Mouse (Mus musculus) megakaryocyte progenitor cell, adult 5-6 weeks (primary cell): Measurements from ENCODE around the gene Pilrb1. TPM values are rescaled to one million over a fixed set of nuclear protein-coding genes. Genes with fewer than 3 reads are reported as not detected.

Experiments
- ATAC-seq: replicated peaks from 2 replicates; pipeline ENCODE4 v1.8.0; 2016; ENCODE audit warnings: mild to moderate bottlenecking, moderate TSS enrichment, inconsistent platforms; ENCODE audit not compliant: poor library complexity
- total RNA-seq, 2 experiments: library from RNA; stranded (forward) in 1 of 2; stranded (reverse) in 1 of 2; fragments of 157-497, 149-512 nt in 1 of 2; fragments of 200-1000 nt in 1 of 2; gene quantifications; 2 replicates each; pipeline versions ENCODE4 v1.2.3 to v1.2.4; 2015 to 2017

Gene Pilrb1
- total RNA-seq, 2 experiments from 2014 or later = 15.7 to 19.9 TPM

DNA sequence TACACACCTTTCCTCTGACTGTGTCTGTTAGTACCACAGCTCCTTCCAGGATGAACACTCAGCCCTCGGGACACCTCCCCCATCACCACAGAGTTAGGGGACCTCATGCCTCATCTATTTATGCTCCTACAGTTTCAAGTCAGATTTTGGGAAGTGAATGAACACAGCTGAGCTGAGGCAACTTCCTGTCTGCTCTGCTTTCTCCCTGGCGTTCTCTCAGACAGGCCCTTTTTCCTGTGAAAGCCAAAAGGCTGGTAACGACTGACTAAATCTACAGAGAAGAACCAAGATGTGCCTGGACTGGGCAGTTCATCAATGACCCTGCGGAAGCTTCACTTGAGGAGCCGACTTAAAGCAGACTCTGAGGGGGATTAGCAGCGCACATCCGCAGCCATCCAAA lies 27.7 kb downstream of the Pilrb1 start:
- ATAC-seq = peak; percentile 47

DNA sequence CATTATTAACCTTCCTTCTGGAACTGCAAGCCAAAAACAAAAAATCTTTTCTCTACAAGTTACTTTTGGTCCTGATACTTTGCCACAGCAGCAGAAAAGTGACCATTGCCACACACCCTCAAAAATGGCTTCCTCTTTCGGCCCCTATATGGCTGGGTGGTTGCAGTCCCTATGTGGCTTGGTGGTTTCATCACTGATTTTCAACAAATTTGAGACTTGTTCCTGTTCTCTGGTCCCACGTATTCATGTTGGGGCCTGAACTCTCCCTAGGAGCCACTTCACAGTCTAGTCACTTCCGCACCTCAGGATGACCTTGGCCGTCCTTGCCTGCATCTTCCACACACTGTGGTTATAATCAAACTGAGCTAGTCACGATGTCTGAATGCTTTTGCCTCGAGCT lies 29.2 kb downstream of the Pilrb1 start:
- peak; percentile 76 for ATAC-seq

DNA sequence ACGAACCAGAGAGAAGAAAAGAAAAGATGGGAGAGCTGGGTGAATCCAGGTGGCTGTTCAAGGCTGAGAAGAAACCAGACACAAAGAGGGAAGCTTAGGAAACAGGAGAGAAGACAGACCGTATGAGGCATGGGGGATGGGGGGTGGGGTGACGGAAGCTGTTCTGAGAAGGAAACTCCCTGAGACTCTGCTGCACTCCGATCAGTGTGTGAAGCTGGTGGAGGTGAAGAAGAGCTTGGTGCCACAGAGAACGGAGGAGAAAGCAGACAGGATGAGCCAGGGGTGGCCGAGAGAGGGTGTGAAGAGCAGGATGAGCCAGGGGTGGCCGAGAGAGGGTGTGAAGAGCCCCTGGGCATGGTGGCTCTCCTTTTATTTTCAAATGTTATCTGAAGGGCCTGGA lies 31.5 kb downstream of the Pilrb1 start:
- no peak for ATAC-seq

DNA sequence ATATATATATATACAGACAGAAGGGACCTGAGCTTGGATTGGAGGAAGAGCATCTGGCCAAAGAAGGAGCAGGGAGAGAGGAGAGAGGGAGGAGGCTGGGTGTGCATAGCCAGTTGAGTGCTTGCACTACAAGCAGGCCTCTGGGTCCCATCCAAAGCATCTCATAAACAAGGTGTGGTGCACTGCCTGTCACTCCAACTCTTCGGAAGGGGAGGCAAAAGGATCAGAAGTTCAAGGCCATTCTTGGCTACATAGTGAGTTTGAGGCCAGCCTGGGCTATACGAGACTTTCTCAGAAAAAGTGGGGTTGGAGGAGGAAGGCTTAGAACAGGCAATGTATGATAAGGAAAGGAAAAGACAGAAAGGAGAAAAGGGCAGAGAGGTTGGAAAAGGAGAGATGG lies 31.9 kb downstream of the Pilrb1 start:
- no peak for ATAC-seq

DNA sequence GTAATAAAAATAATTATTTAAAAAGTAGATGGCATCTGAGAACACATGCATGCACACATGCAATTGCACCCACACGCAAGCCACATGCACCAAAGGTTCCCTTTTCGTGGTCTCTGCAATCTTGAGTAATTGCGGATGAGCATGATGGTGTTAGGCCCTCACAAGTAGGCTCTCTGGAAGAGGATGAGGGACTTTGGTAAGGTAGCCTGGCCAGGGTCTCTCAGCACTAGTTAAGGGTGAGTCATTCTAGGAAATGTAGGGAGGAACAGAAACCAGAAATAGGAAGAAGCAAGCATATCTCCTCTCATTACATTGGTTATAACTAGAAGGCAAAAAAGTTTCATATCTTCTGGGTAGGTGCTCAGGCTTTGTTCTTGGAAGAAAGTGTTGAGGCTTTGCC lies 32.9 kb downstream of the Pilrb1 start:
- ATAC-seq = peak; percentile 75

DNA sequence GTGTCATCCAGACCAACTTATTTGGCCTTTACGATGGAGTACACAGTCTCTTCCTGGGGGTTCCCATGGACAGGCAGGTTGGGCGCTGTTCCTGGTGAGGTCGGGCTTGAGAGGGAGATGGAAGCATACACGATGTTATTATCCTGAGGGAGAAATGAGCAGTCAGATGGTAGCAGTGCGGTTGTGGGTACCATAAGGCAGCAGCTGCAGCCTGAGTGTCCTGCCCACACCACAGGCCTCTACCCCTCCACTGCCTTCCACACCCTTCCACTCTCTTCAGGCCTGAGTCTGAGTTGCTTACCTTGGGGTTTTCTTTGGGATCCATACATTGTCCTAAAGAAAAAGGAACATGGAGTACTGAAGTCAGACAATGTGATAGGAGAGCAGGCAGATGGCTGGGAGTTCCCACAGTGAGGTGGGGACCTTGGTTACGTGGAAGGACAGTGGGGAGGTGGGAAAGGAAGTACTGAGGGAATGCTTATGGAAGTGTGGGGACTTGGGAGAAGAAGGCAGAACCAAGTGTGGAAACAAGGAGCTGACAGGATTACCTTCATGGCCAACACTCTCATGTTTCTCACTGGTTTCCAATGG lies 34.4 kb downstream of the Pilrb1 start:
- ATAC-seq = 0 out of 2 replicates have a peak, but pooled peaks have one; percentile 7

DNA sequence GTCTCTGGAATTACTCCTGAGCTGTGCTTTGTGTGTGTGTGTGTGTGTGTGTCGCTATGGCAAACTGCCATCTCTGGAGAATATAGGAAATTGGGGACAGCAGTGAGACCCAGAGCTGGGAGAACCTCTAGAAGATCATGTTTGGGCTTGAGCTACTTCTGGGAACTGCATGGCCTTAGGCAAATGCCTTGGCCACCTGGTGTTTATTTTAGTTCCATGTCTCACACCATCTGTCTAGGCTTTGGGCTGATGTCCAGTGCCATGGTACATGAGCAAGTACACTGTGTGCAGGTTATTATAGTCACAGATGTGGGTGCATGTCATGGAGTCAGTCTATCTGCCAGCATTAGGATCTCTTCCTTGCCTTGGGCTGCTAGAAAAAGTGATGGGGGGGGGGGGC lies 35.3 kb downstream of the Pilrb1 start:
- ATAC-seq = no peak

DNA sequence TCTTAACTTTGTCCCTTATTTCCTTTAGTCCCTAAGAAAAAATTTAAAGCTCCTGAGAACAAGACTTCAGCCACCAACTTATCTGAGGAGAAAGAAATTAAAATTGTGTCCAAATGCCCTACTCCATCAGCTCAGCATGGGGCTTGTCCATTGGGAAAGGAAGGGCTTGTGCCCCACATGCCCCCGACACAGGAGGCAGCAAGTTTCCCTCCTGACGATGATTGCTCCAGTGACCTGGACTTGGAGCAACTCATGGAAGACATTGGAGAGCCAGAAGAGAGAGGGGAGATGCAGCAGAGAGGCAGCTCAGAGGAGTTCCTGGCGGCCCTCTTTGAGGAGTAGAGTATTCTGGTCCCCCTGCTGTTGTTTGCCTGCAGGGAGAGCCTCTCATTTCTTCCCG lies 35.8 kb downstream of the Pilrb1 start:
- no peak for ATAC-seq

DNA sequence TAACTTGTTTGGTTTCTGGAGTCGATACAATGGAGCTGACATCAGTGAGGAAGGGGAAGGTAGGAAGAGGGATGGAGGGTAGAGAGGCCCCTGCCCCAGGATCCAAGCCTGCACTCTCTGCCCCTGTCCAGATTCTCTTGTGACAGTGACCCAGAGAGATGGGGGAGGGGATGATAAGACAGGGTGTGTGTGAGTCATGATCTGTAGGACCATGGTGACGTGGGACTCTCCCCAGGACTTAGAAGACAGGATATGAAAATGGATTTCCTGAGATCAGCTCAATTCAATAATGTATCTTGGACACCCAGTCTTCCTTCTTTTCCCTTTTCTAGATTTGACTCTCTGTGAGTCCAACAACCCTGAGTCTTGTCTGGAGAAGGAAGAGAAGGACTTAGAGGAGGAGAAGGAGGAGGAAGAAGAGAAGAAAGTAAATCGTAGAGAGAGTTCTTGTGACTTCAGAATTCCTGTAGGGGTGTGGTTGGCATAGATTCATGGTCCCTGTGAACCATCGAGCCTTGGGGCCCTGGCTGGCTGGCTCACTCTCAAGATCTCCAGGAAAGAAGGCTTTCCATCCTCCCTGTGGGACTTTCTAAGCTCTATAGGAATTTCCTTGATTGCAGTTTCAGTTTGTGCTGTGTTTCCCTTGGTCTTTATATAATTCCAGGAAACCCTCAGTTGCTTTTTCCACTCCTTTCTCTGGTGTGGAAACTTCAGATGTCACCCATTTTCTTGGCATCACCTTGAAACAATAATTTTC lies 40.3 kb downstream of the Pilrb1 start:
- ATAC-seq = no peak

DNA sequence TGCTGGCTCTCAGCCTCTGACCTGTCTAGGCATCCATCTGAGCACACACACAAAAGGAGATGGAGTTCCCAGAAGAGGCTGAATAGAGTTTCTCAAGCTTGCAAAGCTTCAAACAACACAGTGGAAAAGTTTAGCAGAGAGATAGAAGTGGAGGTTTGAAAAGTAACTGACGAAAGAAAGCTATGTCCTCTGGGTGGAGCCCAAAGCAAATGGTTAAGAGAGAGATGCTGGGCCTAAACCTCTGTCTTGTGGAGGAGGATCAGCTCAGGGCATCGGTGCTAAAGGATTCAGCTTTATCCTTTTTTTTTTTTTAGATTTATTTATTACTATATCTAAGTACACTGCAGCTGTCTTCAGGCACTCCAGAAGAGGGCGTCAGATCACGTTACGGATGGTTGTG lies 49.6 kb downstream of the Pilrb1 start:
- no peak for ATAC-seq

DNA sequence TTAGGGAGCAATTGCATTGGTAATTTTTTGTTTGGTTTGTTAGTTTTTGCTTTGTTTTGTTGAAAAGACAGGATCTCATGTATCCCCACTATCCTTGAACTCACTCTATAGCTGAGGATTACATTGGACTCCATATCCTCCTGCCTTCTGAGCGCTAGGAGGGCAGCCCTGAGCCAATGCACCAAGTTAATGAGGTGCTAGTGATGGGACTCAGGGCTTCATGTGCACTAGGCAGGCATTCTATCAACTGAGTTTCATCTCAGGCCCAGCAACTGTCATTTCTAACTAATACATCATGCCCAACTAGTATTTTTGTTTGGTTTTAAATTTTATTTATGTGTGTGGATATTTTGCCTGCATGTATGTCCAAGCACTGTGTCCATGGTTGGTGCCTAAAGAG lies 51.7 kb downstream of the Pilrb1 start:
- ATAC-seq = no peak

Other genes with a start within 250 kb of the Pilrb1 start
- not detected in 2 replicates for gene Pcolce, start 244.3 kb downstream of the Pilrb1 start, total RNA-seq (2015)
- not detected in 2 replicates for gene Pcolce, start 244.3 kb downstream of the Pilrb1 start, total RNA-seq (2017)
- not detected in 2 replicates for gene Fbxo24, start 229.1 kb downstream of the Pilrb1 start, total RNA-seq (2015)
- gene Fbxo24, start 229.1 kb downstream of the Pilrb1 start, total RNA-seq (2017) = 0.21 TPM in 1 of 2 replicates, not detected in the other
- gene Lrch4, start 229.0 kb downstream of the Pilrb1 start, total RNA-seq (2015) = 37.8 and 38.0 TPM in 2 replicates
- gene Lrch4, start 229.0 kb downstream of the Pilrb1 start, total RNA-seq (2017) = 27.3 and 29.5 TPM in 2 replicates
- gene Gm20605, start 228.9 kb downstream of the Pilrb1 start, total RNA-seq (2015) = 5.5 and 8.3 TPM in 2 replicates
- 4.3 and 8.0 TPM in 2 replicates for gene Gm20605, start 228.9 kb downstream of the Pilrb1 start, total RNA-seq (2017)
- 24.9 and 29.5 TPM in 2 replicates for gene Sap25, start 216.8 kb downstream of the Pilrb1 start, total RNA-seq (2015)
- 14.2 and 18.0 TPM in 2 replicates for gene Sap25, start 216.8 kb downstream of the Pilrb1 start, total RNA-seq (2017)
- gene Irs3, start 212.4 kb downstream of the Pilrb1 start, total RNA-seq (2015) = not detected in 2 replicates
- gene Irs3, start 212.4 kb downstream of the Pilrb1 start, total RNA-seq (2017) = not detected in 2 replicates
- 8.6 and 9.8 TPM in 2 replicates for gene Agfg2, start 173.4 kb downstream of the Pilrb1 start, total RNA-seq (2015)
- gene Agfg2, start 173.4 kb downstream of the Pilrb1 start, total RNA-seq (2017) = 10.5 and 14.2 TPM in 2 replicates
- gene Nyap1, start 116.5 kb downstream of the Pilrb1 start, total RNA-seq (2015) = 0.02 and 0.05 TPM in 2 replicates
- 0.07 and 0.17 TPM in 2 replicates for gene Nyap1, start 116.5 kb downstream of the Pilrb1 start, total RNA-seq (2017)
- gene Tsc22d4, start 112.4 kb downstream of the Pilrb1 start, total RNA-seq (2015) = 39.6 and 58.5 TPM in 2 replicates
- 92.1 and 96.5 TPM in 2 replicates for gene Tsc22d4, start 112.4 kb downstream of the Pilrb1 start, total RNA-seq (2017)
- gene Ppp1r35, start 79.3 kb downstream of the Pilrb1 start, total RNA-seq (2015) = 64.5 and 77.4 TPM in 2 replicates
- 38.4 and 38.6 TPM in 2 replicates for gene Ppp1r35, start 79.3 kb downstream of the Pilrb1 start, total RNA-seq (2017)
- 34.6 and 37.4 TPM in 2 replicates for gene Mepce, start 70.5 kb downstream of the Pilrb1 start, total RNA-seq (2015)
- gene Mepce, start 70.5 kb downstream of the Pilrb1 start, total RNA-seq (2017) = 13.8 and 16.7 TPM in 2 replicates
- 6.2 and 9.1 TPM in 2 replicates for gene Zcwpw1, start 70.3 kb downstream of the Pilrb1 start, total RNA-seq (2015)
- gene Zcwpw1, start 70.3 kb downstream of the Pilrb1 start, total RNA-seq (2017) = 10.5 and 11.8 TPM in 2 replicates
- 6.8 and 10.5 TPM in 2 replicates for gene Pilra, start 21.8 kb downstream of the Pilrb1 start, total RNA-seq (2015)
- 6.7 and 6.9 TPM in 2 replicates for gene Pilra, start 21.8 kb downstream of the Pilrb1 start, total RNA-seq (2017)
- gene Pilrb2, start 13.7 kb upstream of the Pilrb1 start, total RNA-seq (2015) = 20.2 and 43.2 TPM in 2 replicates
- gene Pilrb2, start 13.7 kb upstream of the Pilrb1 start, total RNA-seq (2017) = 9.6 and 14.9 TPM in 2 replicates
- gene Cyp3a13, start 63.5 kb upstream of the Pilrb1 start, total RNA-seq (2015) = not detected in 2 replicates
- gene Cyp3a13, start 63.5 kb upstream of the Pilrb1 start, total RNA-seq (2017) = not detected in 2 replicates
- gene Gjc3, start 105.0 kb upstream of the Pilrb1 start, total RNA-seq (2015) = not detected in 2 replicates
- gene Gjc3, start 105.0 kb upstream of the Pilrb1 start, total RNA-seq (2017) = not detected in 2 replicates
- not detected in 2 replicates for gene Azgp1, start 123.4 kb upstream of the Pilrb1 start, total RNA-seq (2015)
- not detected in 2 replicates for gene Azgp1, start 123.4 kb upstream of the Pilrb1 start, total RNA-seq (2017)
- not detected in 2 replicates for gene Smok3a, start 163.2 kb upstream of the Pilrb1 start, total RNA-seq (2015)
- gene Smok3a, start 163.2 kb upstream of the Pilrb1 start, total RNA-seq (2017) = not detected in 2 replicates
- not detected in 2 replicates for gene Smok3b, start 163.3 kb upstream of the Pilrb1 start, total RNA-seq (2015)
- gene Smok3b, start 163.3 kb upstream of the Pilrb1 start, total RNA-seq (2017) = not detected in 2 replicates
- gene Smok3c, start 195.1 kb upstream of the Pilrb1 start, total RNA-seq (2015) = not detected in 2 replicates
- gene Smok3c, start 195.1 kb upstream of the Pilrb1 start, total RNA-seq (2017) = not detected in 2 replicates
- gene Zkscan1, start 227.0 kb upstream of the Pilrb1 start, total RNA-seq (2015) = 26.0 and 30.1 TPM in 2 replicates
- gene Zkscan1, start 227.0 kb upstream of the Pilrb1 start, total RNA-seq (2017) = 19.9 and 25.2 TPM in 2 replicates